Mouse (Mus musculus) limb, embryonic 10.5 days (tissue): ENCODE data around the gene Tmem63b. TPM values are rescaled to one million over a fixed set of nuclear protein-coding genes. Genes with fewer than 3 reads are reported as not detected.

ENCODE experiments used
- DNase-seq: peaks from one replicate; pipeline ENCODE4 v3.0.0-alpha.2; 2017; ENCODE audit warnings: low spot score
- H3K27ac ChIP-seq: fragments of 300-500 bp; sonication (generic); 2 replicates; pipeline ENCODE4 v1.5.1; 2016; ENCODE audit warnings: mild to moderate bottlenecking
- H3K27me3 ChIP-seq: fragments of 300-500 bp; sonication (generic); 2 replicates; pipeline ENCODE4 v1.6.1; 2016; ENCODE audit warnings: low read depth, mild to moderate bottlenecking; ENCODE audit not compliant: poor library complexity, severe bottlenecking
- H3K36me3 ChIP-seq: fragments of 300-500 bp; sonication (generic); 2 replicates; pipeline ENCODE4 v1.6.1; 2016; ENCODE audit warnings: mild to moderate bottlenecking, moderate library complexity
- H3K4me1 ChIP-seq: fragments of 300-500 bp; sonication (generic); 2 replicates; pipeline ENCODE4 v1.6.1; 2016
- H3K4me3 ChIP-seq: fragments of 300-500 bp; sonication (generic); 2 replicates; pipeline ENCODE4 v1.5.1; 2016; ENCODE audit warnings: mild to moderate bottlenecking, moderate library complexity
- H3K9me3 ChIP-seq: fragments of 300-500 bp; sonication (generic); replicated peaks from 2 replicates; pipeline ENCODE4 v1.6.1; 2016; ENCODE audit warnings: mild to moderate bottlenecking
- WGBS: fragments of 180-500 bp; shearing (Covaris S2); methylation state at CpG from one replicate; pipeline ENCODE4 v1.1.7; 2016; 5-methylcytosine and 5-hydroxymethylcytosine counted together
- polyA plus RNA-seq: library from polyadenylated mRNA; unstranded; fragments of >200 nt; fragmentation: Nextera tagmentation; extraction: Ambion mirVana; gene quantifications from 2 replicates; pipeline ENCODE4 v1.2.1, GENCODE M21; 2016

The Tmem63b gene
- polyA plus RNA-seq, 1 experiment from 2014 or later: 36.1 TPM

DNA sequence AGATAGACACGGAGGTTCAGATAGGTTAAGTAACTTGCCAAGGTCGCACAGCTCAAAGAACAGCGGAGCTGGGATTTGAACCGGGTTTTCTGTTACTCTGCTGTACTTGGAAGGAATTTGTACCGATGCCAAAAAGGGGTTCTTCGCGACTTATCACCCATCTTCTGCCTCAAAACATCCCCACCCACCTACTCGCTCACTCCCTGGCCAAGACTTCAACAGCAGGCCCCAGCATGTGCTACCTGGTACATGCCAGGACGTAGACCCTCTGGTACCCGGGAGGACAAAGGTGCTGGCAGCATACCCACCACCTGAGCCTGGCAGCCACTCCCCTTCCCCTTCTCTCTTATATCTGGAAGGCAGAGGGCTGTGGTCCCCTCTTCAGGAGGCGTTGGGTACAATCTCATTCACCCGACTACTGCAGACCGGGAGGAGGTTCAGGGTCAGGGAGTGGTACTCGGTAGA, 2.0 kb downstream of the Tmem63b start:
- no peaks in the 10 kb centered on the region for H3K27me3 ChIP-seq
- 30% methylated on average over 14 of the region's 14 CpGs for WGBS
- peak overlapping the region; percentile 85 for H3K4me3 ChIP-seq
- H3K9me3 ChIP-seq: no peaks in the 10 kb centered on the region
- H3K4me1 ChIP-seq: peaks cover 36% of the 10 kb centered on the region
- 0 out of 2 replicates have a peak, but pooled peaks cover 3% of the 10 kb centered on the region for H3K36me3 ChIP-seq
- no peak for DNase-seq
- peak overlapping the region; percentile 90 for H3K27ac ChIP-seq

DNA sequence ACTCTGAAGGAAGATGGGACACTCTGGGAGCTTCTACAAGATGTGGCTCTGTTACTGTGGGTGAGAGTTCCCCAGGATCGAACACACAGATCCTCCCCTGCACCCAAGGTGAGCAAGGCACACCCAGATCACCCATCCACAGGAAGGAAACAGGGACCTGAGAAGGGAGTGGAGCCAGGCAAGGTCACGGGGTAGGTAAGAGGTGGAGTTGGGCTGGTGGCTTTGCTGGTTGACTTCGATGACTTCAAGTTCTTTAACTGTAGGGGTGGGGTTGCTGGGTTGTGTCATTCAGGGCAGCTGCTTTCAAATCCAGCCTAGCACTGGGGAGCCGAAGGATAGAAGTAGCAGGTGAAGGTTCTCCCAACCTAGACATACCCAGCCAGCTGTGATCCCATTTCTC, 3.9 kb downstream of the Tmem63b start:
- DNase-seq: no peak
- no peak overlapping the region for H3K4me3 ChIP-seq
- peaks cover 17% of the 10 kb centered on the region for H3K36me3 ChIP-seq
- no peak overlapping the region for H3K27ac ChIP-seq
- 93% methylated on average over 4 of the region's 4 CpGs for WGBS
- no peaks in the 10 kb centered on the region for H3K9me3 ChIP-seq
- H3K27me3 ChIP-seq: no peaks in the 10 kb centered on the region
- H3K4me1 ChIP-seq: peaks cover 42% of the 10 kb centered on the region

DNA sequence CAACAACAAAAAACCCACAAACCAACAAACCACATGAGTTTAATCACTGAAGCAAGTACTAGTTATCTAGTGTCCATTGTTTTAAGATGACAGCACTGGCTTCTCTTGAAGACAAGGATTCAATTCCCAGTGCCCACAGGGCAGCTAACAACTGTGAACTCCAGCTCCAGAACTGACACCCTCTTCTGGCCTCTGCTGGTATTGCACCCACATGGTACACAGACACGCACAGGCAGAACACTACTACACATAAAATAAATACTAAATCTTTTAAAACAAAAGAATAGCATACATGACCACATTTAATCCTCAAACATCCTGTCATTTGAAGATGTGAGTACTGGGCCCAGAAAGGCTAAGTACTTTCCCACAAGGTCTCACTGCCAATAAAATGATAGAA, 5.1 kb downstream of the Tmem63b start:
- H3K36me3 ChIP-seq: peaks cover 27% of the 10 kb centered on the region
- no peaks in the 10 kb centered on the region for H3K27me3 ChIP-seq
- peaks cover 30% of the 10 kb centered on the region for H3K4me1 ChIP-seq
- H3K9me3 ChIP-seq: no peaks in the 10 kb centered on the region
- no peak for DNase-seq
- H3K27ac ChIP-seq: no peak overlapping the region
- H3K4me3 ChIP-seq: no peak overlapping the region
- whole genome bisulfite sequencing: 100% methylated on average over 1 of the region's 1 CpGs

- 55% methylated on average over 8 of the region's 8 CpGs for WGBS
- Histone ChIP-seq H3K9me3 (no peaks in the 10 kb centered on the region), H3K27ac (peak overlapping the region; percentile 22; the same call in 1 of the 2 replicates), H3K27me3 (no peaks in the 10 kb centered on the region), H3K4me3 (peak overlapping the region; percentile 20; the same call in 1 of the 2 replicates), H3K4me1 (peaks cover 29% of the 10 kb centered on the region), H3K36me3 (peaks cover 37% of the 10 kb centered on the region)
- peak; percentile 47 for DNase-seq
Measured at GRCm38 (mm10) chr17:45680391-45680980, 6.2 kb downstream of the Tmem63b start.

DNA sequence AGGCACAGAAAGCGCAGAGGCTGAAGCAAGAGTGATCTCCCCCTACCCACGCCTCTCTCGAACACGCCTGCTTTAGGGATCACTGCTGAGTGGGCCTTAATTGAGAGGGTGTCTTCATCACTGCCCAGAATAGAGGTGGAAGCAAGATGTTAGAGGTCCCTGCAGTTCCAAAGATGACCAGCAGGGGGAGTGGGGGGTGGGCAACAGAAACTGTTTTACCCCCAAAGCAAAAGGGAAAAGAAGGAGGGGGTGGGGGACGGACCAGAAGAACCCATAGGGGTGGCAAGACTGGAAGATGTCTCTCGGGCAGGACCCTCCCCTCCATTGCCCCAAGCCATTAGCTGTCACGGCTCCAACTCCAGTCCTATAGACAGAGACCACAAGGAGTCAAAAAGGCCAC, 8.6 kb downstream of the Tmem63b start:
- 44% methylated on average over 7 of the region's 7 CpGs for WGBS

GRCm38 (mm10) chr17:45672598-45672997, 14.1 kb downstream of the Tmem63b start:
- Histone ChIP-seq H3K4me3 (no peak overlapping the region), H3K27me3 (no peaks in the 10 kb centered on the region), H3K36me3 (peaks cover 95% of the 10 kb centered on the region), H3K4me1 (no peaks in the 10 kb centered on the region; the same call in 1 of the 2 replicates), H3K9me3 (no peaks in the 10 kb centered on the region), H3K27ac (no peak overlapping the region)
- no peak for DNase-seq
- WGBS: 97% methylated on average over 2 of the region's 2 CpGs

More for the DNA sequence above, 8.6 kb downstream of the Tmem63b start:
- no peak overlapping the region for H3K27ac ChIP-seq
- no peaks in the 10 kb centered on the region for H3K9me3 ChIP-seq
- no peak overlapping the region for H3K4me3 ChIP-seq
- H3K36me3 ChIP-seq: peaks cover 60% of the 10 kb centered on the region
- peak; percentile 84 for DNase-seq
- H3K27me3 ChIP-seq: no peaks in the 10 kb centered on the region
- peaks cover 14% of the 10 kb centered on the region for H3K4me1 ChIP-seq

GRCm38 (mm10) chr17:45671821-45672220, 14.9 kb downstream of the Tmem63b start:
- no peak for DNase-seq
- Histone ChIP-seq H3K27me3 (no peaks in the 10 kb centered on the region), H3K4me1 (no peaks in the 10 kb centered on the region; the same call in 1 of the 2 replicates), H3K27ac (no peak overlapping the region), H3K4me3 (no peak overlapping the region), H3K36me3 (peaks cover 98% of the 10 kb centered on the region), H3K9me3 (no peaks in the 10 kb centered on the region)
- WGBS: 95% methylated on average over 1 of the region's 1 CpGs

DNA sequence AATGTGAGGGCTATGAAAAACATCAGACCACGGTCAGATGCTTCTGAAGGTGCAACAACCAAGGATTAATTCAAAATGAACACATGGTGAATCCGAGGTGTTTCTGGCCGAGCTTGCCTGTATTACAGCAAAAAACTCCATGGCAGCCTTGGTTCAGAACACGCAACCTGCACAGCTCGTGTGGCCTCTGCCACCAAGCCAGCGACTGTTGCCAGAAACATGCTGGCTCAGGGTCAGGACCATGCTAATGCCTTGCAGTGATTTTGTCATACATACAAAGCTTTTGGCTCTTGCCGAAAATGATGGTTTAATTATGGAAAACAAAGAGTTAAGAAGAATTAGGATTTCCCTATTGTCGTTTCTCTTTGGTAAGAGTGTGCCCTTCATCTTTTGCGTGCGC, 18.7 kb downstream of the Tmem63b start:
- Histone ChIP-seq H3K36me3 (peaks cover 91% of the 10 kb centered on the region), H3K9me3 (no peaks in the 10 kb centered on the region), H3K4me1 (peaks cover 3% of the 10 kb centered on the region; the same call in 1 of the 2 replicates), H3K27me3 (no peaks in the 10 kb centered on the region), H3K27ac (no peak overlapping the region), H3K4me3 (no peak overlapping the region)
- no peak for DNase-seq
- 93% methylated on average over 10 of the region's 10 CpGs for WGBS

DNA sequence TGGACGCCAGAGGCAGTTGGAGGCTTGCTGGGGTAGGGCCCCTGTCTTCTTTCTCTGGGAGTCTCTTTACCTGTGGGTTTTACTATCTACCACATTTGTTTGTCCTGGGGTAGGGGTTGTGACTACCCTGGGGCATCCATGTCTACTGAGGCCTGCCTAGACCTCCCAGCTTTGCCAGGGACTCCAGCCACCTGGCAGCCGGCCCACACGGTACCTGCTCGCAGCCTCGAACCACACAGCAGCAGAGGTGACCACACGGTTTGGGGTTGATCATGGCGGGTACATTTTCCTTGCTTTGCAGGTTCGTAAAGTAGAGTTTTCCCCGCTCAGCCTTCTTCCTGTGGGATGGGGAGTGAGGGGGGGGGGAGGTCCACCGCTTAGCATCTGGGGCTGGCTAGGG, 19.2 kb downstream of the Tmem63b start:
- no peak for DNase-seq
- H3K27me3 ChIP-seq: no peaks in the 10 kb centered on the region
- peaks cover 91% of the 10 kb centered on the region for H3K36me3 ChIP-seq
- WGBS: 92% methylated on average over 10 of the region's 10 CpGs
- no peak overlapping the region for H3K4me3 ChIP-seq
- peaks cover 3% of the 10 kb centered on the region; the same call in 1 of the 2 replicates for H3K4me1 ChIP-seq
- H3K27ac ChIP-seq: no peak overlapping the region
- no peaks in the 10 kb centered on the region for H3K9me3 ChIP-seq

- no peaks in the 10 kb centered on the region for H3K27me3 ChIP-seq
- 79% methylated on average over 11 of the region's 11 CpGs for WGBS
- no peaks in the 10 kb centered on the region for H3K9me3 ChIP-seq
- H3K4me3 ChIP-seq: no peak overlapping the region
- H3K27ac ChIP-seq: no peak overlapping the region
- DNase-seq: no peak
- peaks cover 4% of the 10 kb centered on the region; the same call in 1 of the 2 replicates for H3K4me1 ChIP-seq
- peaks cover 91% of the 10 kb centered on the region for H3K36me3 ChIP-seq
Measured at GRCm38 (mm10) chr17:45666091-45666490, 20.6 kb downstream of the Tmem63b start.

GRCm38 (mm10) chr17:45664608-45665007, 22.1 kb downstream of the Tmem63b start:
- Histone ChIP-seq H3K27me3 (no peaks in the 10 kb centered on the region), H3K9me3 (no peaks in the 10 kb centered on the region), H3K4me3 (no peak overlapping the region), H3K4me1 (peaks cover 12% of the 10 kb centered on the region), H3K36me3 (peaks cover 82% of the 10 kb centered on the region), H3K27ac (no peak overlapping the region)
- DNase-seq: no peak
- WGBS: 92% methylated on average over 13 of the region's 13 CpGs

- H3K4me3 ChIP-seq: peak overlapping the region; percentile 20; the same call in 1 of the 2 replicates
- H3K9me3 ChIP-seq: no peaks in the 10 kb centered on the region
- no peak overlapping the region for H3K27ac ChIP-seq
- H3K4me1 ChIP-seq: peaks cover 23% of the 10 kb centered on the region
- 29% methylated on average over 27 of the region's 27 CpGs for WGBS
- peaks cover 69% of the 10 kb centered on the region for H3K36me3 ChIP-seq
- peak; percentile 89 for DNase-seq
- H3K27me3 ChIP-seq: no peaks in the 10 kb centered on the region
Measured at GRCm38 (mm10) chr17:45663106-45663919, 23.4 kb downstream of the Tmem63b start.

- 83% methylated on average over 4 of the region's 4 CpGs for WGBS
- H3K27ac ChIP-seq: 0 out of 2 replicates have a peak within 1 kb of the TSS, but pooled peaks have one; percentile 32
Measured at GRCm38 (mm10) chr17:45659225-45659624, 27.5 kb downstream of the Tmem63b start, which contains the start of gene Capn11. Gene Capn11, minus strand, starts transcription at chr17:45659325.

More at GRCm38 (mm10) chr17:45659225-45659624, 27.5 kb downstream of the Tmem63b start, which contains the start of gene Capn11:
- Histone ChIP-seq H3K36me3 (peaks cover 28% of the 10 kb centered on the region), H3K4me1 (peaks cover 24% of the 10 kb centered on the region), H3K9me3 (no peaks in the 10 kb centered on the region), H3K4me3 (no peak within 1 kb of the TSS), H3K27me3 (no peaks in the 10 kb centered on the region)
- no peak for DNase-seq
